Mouse (Mus musculus): ENCODE results near the gene Eef1akmt3. TPM values are rescaled to one million over a fixed set of nuclear protein-coding genes. Genes with fewer than 3 reads are reported as not detected.

The Eef1akmt3 gene
- polyA plus RNA-seq, 1 experiment: not detected

DNA sequence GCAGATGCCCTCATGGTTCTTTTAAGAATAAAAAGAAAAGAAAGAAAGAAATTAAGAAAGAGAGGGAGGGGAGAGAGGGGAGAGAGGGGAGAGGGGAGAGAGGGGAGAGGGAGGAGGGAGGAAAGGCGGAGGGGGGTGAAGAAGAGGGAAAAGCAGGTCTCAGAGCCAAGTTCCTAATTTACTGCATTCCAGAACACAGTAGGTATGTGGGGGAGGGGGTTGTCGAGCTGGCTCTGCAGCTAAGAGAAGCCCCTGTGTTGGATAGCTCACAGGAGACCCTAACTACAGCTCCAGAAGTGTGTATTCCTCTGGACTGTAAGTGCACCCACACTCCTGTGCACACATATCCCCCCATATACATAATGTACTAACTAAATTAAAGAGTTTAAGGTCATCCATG is 24.2 kb downstream of the Eef1akmt3 start:
- TF ChIP-seq POLR2A (IDR thresholded peaks at IDR 0.05; ENCODE audit: insufficient read depth, low read depth, low read length) (no peak), CTCF (IDR thresholded peaks at IDR 0.05; ENCODE audit: insufficient read depth, low read depth, low read length) (no peak)
- WGBS: 14% methylated on average over 2 of the region's 2 CpGs
- Histone ChIP-seq H3K4me1 (ENCODE audit: control insufficient read depth, insufficient read depth, low read length) (no peaks in the 10 kb centered on the region), H3K27ac (ENCODE audit: insufficient read depth, low read depth, low read length) (no peak overlapping the region), H3K4me3 (ENCODE audit: insufficient read depth, low read depth, low read length) (no peak overlapping the region)

DNA sequence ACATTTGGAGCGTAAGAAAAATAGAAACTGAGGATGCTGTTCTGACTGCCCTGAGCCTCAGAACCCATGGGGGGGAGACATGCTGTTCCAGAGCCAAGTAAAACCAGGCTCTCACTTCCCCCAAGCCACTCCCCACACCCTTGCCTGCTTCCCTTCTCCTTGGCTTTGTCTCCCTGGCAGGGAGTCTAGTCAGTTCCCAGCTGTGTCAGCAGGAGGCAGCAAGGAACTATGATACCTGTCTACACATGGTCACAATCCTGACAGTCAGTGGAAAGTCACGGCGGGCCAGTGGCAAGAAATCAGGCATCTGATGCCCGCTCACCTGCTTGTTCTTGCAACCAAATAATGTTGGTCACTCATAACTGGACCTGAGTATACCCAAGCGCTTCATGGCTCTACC is 24.8 kb downstream of the Eef1akmt3 start:
- no peak for TF ChIP-seq CTCF (IDR thresholded peaks at IDR 0.05; ENCODE audit: insufficient read depth, low read depth, low read length)
- no peak for TF ChIP-seq POLR2A (IDR thresholded peaks at IDR 0.05; ENCODE audit: insufficient read depth, low read depth, low read length)
- no peaks in the 10 kb centered on the region for H3K4me1 ChIP-seq (ENCODE audit: control insufficient read depth, insufficient read depth, low read length)
- H3K27ac ChIP-seq (ENCODE audit: insufficient read depth, low read depth, low read length): no peak overlapping the region
- H3K4me3 ChIP-seq (ENCODE audit: insufficient read depth, low read depth, low read length): no peak overlapping the region
- 71% methylated on average over 5 of the region's 5 CpGs for WGBS

DNA sequence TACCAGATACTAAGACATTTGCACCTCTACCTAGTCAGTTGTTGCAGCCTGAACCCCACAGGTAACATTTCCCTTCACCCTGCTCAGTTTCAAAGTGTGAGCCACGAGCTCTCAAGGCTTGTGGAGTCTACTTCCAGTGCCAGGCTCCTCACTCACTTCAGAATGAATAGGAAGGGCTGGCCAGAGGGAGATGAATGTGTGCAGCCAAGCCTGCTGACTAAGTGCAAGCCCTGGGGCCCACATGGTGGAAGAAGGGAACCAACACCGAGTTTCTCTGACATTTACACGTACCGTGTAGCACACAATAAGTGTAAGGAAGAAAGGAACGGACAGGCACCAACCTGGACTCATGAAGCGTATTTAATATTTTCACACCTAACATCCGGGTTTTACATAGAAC is 37.5 kb downstream of the Eef1akmt3 start:
- TF ChIP-seq POLR2A (IDR thresholded peaks at IDR 0.05; ENCODE audit: insufficient read depth, low read depth, low read length) (no peak), CTCF (IDR thresholded peaks at IDR 0.05; ENCODE audit: insufficient read depth, low read depth, low read length) (no peak)
- 63% methylated on average over 7 of the region's 7 CpGs for WGBS
- H3K27ac ChIP-seq (ENCODE audit: insufficient read depth, low read depth, low read length): no peak overlapping the region
- no peaks in the 10 kb centered on the region for H3K4me1 ChIP-seq (ENCODE audit: control insufficient read depth, insufficient read depth, low read length)
- H3K4me3 ChIP-seq (ENCODE audit: insufficient read depth, low read depth, low read length): no peak overlapping the region

DNA sequence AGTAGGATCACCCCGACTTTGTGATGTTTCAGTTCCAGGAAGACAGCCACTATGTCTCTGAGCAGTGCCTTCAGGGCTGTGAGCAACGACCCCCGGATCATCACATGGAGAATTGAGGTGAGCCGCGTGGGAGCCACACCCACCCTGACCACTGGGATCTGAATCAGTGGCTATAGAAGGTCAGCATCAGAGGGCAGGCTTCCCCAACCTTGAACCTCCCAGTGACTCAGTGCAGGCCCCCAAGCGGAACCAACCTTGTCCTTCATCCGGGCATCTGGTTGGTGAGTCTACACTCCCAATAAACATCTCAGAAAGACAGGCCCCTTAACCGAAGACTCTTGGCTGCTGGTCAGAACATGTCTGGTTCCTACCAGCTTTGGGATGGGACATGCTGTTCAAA is 38.0 kb downstream of the Eef1akmt3 start:
- 83% methylated on average over 8 of the region's 8 CpGs for WGBS
- TF ChIP-seq CTCF (IDR thresholded peaks at IDR 0.05; ENCODE audit: insufficient read depth, low read depth, low read length) (no peak), POLR2A (IDR thresholded peaks at IDR 0.05; ENCODE audit: insufficient read depth, low read depth, low read length) (no peak)
- Histone ChIP-seq H3K4me1 (ENCODE audit: control insufficient read depth, insufficient read depth, low read length) (no peaks in the 10 kb centered on the region), H3K4me3 (ENCODE audit: insufficient read depth, low read depth, low read length) (no peak overlapping the region), H3K27ac (ENCODE audit: insufficient read depth, low read depth, low read length) (no peak overlapping the region)

- Histone ChIP-seq H3K27ac (ENCODE audit: insufficient read depth, low read depth, low read length) (no peak overlapping the region), H3K4me1 (ENCODE audit: control insufficient read depth, insufficient read depth, low read length) (no peaks in the 10 kb centered on the region), H3K4me3 (ENCODE audit: insufficient read depth, low read depth, low read length) (no peak overlapping the region)
- TF ChIP-seq CTCF (IDR thresholded peaks at IDR 0.05; ENCODE audit: insufficient read depth, low read depth, low read length) (no peak), POLR2A (IDR thresholded peaks at IDR 0.05; ENCODE audit: insufficient read depth, low read depth, low read length) (no peak)
- WGBS: 93% methylated on average over 5 of the region's 5 CpGs
Observed at GRCm38 (mm10) chr10:127002765-127003164, 38.5 kb downstream of the Eef1akmt3 start.

DNA sequence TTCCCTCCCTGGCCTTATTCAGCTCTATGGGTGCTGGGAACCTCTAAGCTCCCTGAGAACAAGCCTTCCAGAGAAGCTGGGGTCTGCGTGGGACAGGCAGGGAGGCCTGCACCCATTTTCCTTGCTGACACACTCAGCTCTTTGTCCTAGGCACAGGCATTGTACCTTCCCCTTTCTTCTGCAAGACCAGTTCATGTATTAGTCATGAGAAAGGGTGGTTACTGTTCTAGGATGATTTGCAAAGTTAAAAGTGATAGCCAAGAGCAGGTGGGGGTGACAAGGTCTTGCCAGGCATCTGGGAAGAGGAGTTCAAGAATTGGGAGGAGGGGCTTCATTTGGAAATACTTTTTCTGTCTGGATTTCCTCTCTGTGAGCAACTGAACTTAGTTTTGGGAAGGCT is 39.3 kb downstream of the Eef1akmt3 start:
- H3K4me1 ChIP-seq (ENCODE audit: control insufficient read depth, insufficient read depth, low read length): no peaks in the 10 kb centered on the region
- 20% methylated on average over 1 of the region's 1 CpGs for whole genome bisulfite sequencing

GRCm38 (mm10) chr10:127001297-127001696 is 40.0 kb downstream of the Eef1akmt3 start:
- H3K4me1 ChIP-seq (ENCODE audit: control insufficient read depth, insufficient read depth, low read length): no peaks in the 10 kb centered on the region
- TF ChIP-seq CTCF (IDR thresholded peaks at IDR 0.05; ENCODE audit: insufficient read depth, low read depth, low read length): no peak
- no peak for TF ChIP-seq POLR2A (IDR thresholded peaks at IDR 0.05; ENCODE audit: insufficient read depth, low read depth, low read length)
- 79% methylated on average over 9 of the region's 9 CpGs for WGBS

More for the DNA sequence above, 39.3 kb downstream of the Eef1akmt3 start:
- no peak for TF ChIP-seq POLR2A (IDR thresholded peaks at IDR 0.05; ENCODE audit: insufficient read depth, low read depth, low read length)
- TF ChIP-seq CTCF (IDR thresholded peaks at IDR 0.05; ENCODE audit: insufficient read depth, low read depth, low read length): no peak
- Histone ChIP-seq H3K27ac (ENCODE audit: insufficient read depth, low read depth, low read length) (no peak overlapping the region), H3K4me3 (ENCODE audit: insufficient read depth, low read depth, low read length) (no peak overlapping the region)

DNA sequence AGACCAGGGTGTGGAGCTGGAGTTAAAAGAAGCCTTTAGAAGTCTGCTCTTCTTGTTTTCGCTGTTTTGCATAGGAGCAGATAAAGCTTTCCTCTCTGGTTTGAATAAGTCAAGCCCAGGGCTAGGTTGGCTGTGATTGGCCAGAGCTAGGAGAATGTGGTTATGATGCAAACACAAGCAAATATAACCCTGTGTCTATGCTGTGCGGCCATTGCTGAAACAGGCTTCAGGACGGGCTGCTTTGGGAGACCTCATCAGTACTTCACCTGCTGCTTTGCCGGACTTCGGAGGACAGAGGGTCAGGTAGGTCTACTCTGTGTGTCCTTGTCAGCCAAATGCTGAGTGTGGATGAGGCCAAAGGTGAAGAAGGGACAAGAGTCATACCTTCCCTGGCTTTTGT is 40.8 kb downstream of the Eef1akmt3 start, which contains the start of gene Avil:
Gene Avil (plus strand): TSS at position 181 of the 400 bp plus-strand sequence.
- WGBS: 84% methylated on average over 5 of the region's 5 CpGs
- Histone ChIP-seq H3K4me1 (ENCODE audit: control insufficient read depth, insufficient read depth, low read length) (no peaks in the 10 kb centered on the region), H3K4me3 (ENCODE audit: insufficient read depth, low read depth, low read length) (no peak within 1 kb of the TSS), H3K27ac (ENCODE audit: insufficient read depth, low read depth, low read length) (no peak within 1 kb of the TSS)
- TF ChIP-seq POLR2A (IDR thresholded peaks at IDR 0.05; ENCODE audit: insufficient read depth, low read depth, low read length) (no peak), CTCF (IDR thresholded peaks at IDR 0.05; ENCODE audit: insufficient read depth, low read depth, low read length) (no peak)

More at GRCm38 (mm10) chr10:127001297-127001696, 40.0 kb downstream of the Eef1akmt3 start:
- no peak overlapping the region for H3K4me3 ChIP-seq (ENCODE audit: insufficient read depth, low read depth, low read length)
- no peak overlapping the region for H3K27ac ChIP-seq (ENCODE audit: insufficient read depth, low read depth, low read length)

DNA sequence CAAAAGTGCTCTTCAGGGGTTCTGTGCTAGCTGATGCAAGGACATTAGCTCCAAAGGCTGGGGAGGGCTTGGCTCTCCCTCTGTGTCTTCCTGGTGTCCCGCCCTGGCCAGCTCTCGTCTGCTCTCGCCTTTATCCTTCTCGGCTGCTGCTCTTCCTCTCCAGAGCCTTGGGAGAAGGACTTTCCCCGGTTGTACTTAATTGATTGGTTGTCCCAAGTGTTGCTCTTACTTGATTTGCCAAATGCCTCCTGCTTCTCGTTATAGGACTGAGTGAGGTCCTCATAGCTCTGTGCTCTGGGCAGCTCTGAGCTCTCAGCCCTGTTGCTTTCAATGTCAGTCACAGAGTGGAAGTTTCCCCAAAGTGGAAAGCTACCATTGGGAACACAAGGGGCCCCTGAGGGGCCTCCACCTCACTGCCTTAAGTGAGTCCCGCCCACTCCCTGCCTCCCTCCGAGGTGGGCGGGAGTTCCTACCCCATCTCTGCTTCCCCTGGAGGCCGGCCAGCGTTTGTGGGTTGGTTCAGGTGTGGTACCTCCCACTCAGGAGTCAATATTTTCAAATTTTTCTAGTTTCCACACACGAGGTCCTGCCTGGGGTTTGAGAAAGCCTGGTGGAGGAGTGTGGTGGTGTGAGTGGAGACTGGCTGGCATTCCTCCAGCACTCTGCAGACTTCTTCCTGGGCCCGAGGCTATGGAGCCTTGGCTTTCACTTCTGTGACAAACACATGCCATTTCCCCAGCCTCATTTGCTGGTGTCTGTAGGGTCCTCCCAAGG is 43.8 kb downstream of the Eef1akmt3 start:
- H3K27ac ChIP-seq (ENCODE audit: insufficient read depth, low read depth, low read length): no peak overlapping the region
- WGBS: 45% methylated on average over 13 of the region's 13 CpGs
- no peaks in the 10 kb centered on the region for H3K4me1 ChIP-seq (ENCODE audit: control insufficient read depth, insufficient read depth, low read length)
- no peak overlapping the region for H3K4me3 ChIP-seq (ENCODE audit: insufficient read depth, low read depth, low read length)
- TF ChIP-seq CTCF (IDR thresholded peaks at IDR 0.05; ENCODE audit: insufficient read depth, low read depth, low read length) (no peak), POLR2A (IDR thresholded peaks at IDR 0.05; ENCODE audit: insufficient read depth, low read depth, low read length) (no peak)

Measured in olfactory bulb, adult 2 months (tissue).